Mouse (Mus musculus): ENCODE measurements at regions not wholly inside any gene's neighbourhood (a gene's known extent, or its start where the extent isn't known, plus 50 kb on each side); places are given as distances from the start of the nearest gene placed in this dataset.

DNA sequence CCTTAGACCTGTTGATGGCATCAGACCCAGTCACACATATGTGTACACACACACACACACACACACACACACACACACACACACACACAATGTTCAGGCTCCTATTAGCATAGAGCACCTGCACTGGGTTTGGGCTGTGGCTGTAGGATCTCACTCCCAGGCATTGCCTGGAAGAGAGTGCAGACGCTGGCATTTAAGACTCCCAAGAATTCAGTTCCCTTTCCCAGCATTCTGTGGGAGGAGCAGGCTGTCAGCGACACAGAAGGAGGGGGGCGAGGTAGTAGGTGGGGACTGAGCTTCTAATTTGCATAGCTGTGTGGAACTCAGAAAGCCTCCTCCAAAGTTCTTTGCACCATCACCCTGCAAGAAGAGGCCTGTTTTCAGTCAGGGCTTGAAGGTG, 374.2 kb upstream of the Fam49b start:
- peak; percentile 2 for DNase-seq (ENCODE audit: low spot score)

DNA sequence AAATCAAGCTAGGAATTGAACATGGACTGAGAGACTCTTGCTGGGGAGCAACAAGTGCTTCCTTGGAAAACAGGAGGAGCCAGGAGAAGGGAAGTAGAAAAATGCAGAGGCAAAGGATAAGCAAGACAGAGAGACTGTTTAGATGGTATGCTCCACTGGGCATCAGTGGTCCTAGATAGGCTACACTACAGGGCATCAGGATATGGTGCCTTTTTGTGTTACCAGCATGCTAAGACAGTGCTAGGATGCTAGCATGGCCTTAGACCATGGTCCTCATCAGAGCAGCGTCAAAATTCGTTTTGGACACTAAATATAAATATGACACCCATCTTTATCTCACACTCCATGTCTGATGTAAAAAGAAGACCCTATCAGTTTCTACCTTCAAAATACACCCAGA, 374.6 kb upstream of the Fam49b start:
- no peak for DNase-seq (ENCODE audit: low spot score)

DNA sequence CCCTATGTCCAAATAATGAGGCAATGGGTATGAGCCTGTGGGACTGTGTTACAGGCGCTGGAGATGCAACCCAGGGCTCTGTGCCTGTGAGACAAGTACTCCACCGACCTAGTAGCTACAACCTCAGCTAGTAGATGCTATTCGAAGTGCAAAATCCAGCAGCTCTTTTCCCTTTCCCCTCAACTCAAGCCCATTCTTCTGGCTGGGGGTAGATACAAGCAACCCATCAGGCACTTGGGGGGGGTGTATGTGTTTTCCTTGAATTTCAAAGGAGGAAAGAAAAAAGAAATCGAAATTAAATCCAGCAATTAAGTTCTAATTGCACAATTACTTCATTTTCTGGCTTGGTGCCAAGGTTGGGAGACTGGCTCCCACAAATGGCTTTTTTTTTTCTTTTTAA, 372.4 kb upstream of the Gm21798 start:
- no peak for DNase-seq (ENCODE audit: low spot score)

DNA sequence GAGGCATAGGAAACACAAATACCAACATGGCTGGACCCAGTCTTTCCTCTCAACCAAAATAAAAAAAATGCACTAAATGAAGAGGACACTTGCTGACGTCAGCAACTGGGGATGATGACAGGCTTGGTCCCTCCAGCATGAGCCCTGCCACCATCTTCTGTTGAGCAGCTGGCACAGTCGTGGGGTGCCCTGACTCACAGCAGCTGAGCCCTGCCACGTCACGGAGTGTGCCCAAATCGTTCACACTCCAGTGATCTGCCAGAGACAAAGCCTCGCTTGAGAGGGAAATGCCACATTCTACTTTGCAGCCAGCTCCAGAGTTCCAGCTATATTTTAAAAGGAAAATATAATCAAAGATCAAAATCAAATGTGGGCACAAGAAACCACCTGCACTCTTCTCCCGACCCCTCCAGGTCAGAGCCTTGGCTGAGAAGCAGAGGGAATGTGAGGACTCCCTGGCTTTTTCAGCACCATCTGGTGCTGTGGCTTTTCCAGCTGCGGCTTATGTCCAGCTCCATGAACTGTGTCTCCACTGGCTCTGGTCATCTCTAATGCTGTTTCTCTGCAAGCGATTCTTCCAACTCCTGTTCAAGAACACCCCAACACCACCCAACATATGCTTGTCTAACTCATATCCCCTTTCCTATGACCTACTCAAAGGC, 371.0 kb upstream of the Gm21798 start:
- no peak for DNase-seq (ENCODE audit: low spot score)

DNA sequence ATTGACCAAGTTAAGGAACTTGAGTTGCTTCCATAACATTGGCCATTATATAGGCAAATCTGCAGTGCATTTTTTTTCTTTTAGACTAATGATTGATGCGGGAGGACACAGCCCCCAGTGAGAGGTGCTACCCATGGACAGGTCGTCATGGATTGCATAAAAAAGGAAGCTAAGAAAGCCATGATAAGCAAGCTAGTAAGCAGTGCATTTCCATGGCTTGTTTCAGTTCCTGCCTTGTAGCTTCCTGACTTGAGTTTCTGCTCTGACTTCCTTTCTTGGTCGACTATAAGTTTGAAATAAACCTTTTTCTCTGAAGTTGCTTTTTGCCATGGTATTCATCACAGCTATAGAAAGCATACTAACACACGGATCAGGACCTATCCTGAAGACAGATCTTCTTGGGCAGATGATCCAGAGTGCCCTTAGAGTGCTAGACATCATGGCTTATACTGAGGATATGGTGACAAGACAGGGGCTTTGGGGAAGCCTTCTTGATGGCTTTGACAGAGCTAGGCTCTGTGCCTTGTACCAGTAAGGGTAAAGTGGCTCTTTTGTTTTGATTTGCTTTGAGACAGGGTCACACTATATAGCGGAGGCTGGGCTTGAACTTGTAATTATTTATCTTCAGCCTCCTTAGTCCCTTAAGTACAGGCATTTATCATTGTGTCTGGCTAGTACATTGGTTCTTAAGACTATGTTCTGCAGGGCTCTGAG, 370.1 kb upstream of the Gm21798 start:
- DNase-seq (ENCODE audit: low spot score), result no peak

DNA sequence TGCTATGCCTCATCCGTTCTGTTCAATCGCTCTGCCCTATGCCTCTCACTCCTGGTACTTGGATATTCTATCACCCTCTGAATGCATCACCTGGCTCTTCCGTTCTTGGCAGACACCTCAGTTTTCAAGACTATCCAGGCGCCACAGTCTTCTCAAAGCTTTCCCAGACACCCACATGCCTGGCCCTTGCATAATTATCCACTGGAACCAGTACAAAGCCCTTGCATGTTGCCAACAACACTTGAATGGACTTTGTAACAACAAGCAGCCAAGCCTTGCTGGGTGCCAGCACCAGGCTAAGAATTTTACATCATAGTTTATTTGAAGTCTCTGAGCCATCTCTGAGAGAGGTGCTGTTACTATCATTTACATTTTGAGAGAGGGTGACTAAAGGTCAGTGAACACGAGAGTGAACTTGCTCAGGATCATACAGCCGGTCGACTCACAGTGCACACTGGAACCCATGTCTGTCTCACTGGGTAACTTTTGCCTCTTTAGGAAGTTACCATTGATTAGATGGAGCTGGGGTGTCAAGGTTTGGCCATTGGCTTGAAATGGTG, 368.8 kb upstream of the Gm21798 start:
- DNase-seq (ENCODE audit: low spot score), result peak; percentile 29

DNA sequence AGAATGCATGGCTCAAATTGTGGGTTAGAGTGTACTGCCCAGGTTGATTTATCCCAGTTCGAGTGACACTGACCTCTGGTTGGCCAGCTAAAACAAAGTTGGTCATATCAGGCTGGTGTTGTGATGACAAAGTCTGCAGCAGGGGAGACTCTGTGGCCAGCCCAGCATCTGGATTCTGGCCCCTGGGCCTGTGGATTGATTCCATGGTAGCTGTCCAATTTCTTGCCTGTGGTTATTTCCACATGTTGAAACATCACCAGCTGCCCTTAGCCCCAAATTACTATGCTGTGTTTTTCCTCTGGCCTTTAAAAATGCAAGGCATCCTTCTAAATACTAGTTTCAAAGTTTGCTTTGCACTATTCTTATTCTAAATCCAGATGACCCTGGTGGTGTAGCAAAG, 346.8 kb upstream of the Gm21798 start:
- DNase-seq (ENCODE audit: low spot score), result peak; percentile 4

DNA sequence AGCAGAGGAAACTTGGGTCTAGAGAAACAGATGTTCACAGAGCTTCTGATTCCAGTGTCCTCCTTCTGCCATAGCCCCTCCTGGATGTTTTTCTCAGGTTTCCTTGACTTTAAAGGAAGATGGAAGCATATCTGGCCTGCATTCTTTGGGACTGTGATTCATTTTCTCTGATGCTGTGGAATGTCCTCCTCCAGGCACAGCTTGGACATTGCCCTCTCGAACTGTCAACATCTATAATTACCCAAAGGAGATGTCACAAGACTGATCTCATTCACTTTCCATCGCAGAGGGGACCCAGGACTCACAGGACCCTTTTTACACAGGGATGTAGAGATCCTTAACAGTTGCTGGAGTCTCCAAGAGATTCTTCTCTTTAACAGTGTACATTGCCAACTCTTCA, 345.9 kb upstream of the Gm21798 start:
- no peak for DNase-seq (ENCODE audit: low spot score)

DNA sequence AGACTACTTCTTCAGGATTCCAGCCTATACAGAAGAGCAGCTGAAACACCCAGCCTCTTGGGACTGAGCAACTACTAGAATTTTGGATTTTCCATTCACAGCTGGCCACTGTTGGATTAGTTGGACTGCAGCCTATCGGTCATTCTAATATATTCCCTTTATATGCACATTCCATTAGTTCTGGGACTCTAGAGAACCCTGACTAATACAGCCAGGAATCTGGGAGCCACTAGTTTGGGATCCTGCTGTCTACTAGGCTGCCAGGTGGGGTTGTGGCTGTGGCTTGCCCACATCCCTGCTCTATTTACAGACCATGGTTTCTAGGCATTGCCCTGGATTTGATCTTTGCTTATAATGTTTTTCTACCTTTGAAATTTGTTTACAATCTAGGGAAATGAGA, 343.3 kb upstream of the Gm21798 start:
- DNase-seq (ENCODE audit: low spot score), result no peak

DNA sequence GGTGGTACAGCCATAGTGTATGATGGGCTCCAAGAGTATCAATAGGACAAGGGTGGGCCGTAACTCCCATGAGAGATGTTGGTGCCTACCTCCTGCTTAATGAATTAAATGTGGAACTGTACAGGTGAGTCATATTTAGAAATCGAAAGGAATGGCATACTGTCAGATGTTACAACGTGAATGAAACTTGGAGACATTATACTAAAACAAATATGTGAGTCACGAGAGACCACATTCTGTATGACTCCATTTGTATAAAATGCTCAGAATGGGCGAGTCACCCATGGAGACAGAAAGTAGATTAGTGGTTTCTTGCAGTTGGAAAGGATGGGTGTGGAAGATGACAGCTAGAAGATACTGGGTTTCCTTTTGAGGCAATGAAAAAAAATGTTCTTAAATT, 340.4 kb upstream of the Gm21798 start:
- no peak for DNase-seq (ENCODE audit: low spot score)

DNA sequence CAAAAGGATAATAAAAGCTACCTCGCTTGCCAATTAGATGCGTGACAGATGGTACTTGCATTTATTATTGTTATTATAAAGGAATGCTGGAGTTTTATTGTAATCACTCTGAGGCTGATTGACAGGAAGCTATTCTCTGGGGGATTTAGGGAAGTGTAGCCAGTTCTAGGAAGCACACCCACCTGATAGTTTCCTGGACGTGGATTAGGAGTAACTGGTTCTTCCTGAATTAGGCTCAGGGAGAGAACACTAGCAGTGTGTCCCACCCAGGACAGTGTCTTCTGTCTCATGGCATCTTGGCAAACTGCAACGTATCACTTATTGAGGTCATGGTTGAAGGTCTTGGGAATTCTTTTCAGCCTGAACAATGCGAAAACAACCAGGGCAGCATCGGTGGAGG, 336.9 kb upstream of the Gm21798 start:
- no peak for DNase-seq (ENCODE audit: low spot score)

DNA sequence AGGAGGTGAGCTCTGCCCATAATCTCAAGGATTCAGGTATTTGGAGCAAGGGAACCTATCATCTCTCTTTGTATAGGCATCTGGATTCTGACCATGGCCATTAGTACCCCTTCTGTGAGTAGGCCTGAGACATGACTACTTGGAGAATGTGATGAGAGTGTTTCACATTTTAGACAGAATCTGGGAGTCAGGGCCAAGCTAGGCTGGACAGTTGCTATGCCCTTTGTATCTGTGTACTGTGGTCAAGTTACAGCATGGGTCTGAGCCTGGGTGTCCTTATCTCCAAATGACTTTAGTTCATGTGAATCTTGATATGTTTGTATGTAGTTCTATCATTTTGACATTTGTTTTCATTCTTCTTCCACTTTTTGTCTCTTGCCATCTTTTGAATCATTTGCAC, 336.3 kb upstream of the Gm21798 start:
- DNase-seq (ENCODE audit: low spot score), result no peak

DNA sequence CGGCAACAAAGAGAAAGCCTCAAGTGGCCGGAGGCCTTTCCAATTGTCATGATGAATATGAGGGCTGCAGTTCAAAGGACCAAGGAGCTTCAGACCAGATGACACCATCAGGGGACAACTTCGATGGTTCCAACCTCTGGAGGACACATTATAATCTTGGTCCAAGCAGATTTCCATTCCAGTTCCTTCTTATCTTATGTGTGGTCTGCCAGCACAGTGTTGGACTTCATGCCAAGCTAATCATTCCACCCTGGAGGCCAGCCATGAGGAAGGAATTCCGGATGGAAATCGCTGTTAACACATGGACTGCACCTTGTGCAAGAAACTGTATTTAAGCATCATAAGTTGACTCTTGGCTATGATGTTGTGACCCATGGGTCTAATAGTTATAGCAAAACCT, 334.5 kb upstream of the Gm21798 start:
- DNase-seq (ENCODE audit: low spot score), result peak; percentile 3

DNA sequence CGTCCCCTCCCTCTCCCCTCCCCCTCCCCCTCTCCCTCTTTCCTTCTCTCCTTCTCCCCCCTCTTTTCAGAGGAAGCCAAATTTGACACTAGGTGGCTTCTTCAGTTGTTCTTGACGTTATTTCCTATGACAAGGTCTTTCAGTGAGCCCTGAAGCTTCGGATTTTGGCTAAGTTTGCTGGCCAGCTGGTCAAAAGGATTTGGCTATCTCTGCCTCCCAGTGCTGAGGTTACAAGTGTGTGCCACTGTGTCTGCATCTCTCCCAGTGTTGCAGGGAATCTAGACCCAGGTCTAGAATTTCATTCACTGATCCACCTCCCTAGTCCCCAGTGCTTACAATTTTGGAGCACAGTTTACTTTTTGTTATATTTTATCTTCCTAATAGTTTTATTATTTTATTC, 329.7 kb upstream of the Gm21798 start:
- no peak for DNase-seq (ENCODE audit: low spot score)

DNA sequence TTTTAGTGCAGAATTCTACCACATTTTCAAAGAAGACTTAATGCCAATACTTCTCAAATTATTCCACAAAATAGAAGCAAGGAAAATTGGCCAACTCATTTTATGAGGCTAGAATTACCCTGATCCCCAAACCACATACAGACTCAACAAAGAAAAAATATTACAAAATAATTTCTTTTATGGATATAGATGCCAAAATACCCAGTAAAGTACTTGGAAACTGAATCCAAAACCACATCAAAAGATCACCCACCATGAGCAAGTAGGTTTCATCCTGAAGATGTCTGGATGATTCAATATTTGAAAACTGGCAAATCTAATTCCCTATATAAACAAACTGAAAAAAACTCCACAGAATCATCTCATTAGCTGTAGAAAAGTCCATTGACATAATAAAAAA, 316.7 kb upstream of the Gm21798 start:
- no peak for DNase-seq (ENCODE audit: low spot score)

DNA sequence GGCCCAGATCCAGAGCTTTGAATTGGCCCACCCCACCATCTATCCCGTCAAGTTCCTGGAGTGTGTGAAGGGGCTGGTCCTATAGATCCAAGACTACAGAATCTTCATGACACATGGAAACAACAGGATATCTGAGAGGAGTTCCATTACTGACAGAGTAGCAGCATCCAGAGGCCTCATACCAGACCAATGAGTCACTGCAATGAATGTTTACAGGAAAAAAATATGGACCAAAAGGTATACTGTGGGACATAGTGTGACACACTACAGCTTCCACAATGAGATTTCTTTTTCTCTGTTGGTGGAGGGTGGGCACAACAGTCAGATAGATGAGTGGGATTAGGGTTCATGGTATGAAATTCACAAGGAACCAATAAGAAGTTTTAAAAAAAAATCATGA, 316.0 kb upstream of the Gm21798 start:
- DNase-seq (ENCODE audit: low spot score), result no peak

DNA sequence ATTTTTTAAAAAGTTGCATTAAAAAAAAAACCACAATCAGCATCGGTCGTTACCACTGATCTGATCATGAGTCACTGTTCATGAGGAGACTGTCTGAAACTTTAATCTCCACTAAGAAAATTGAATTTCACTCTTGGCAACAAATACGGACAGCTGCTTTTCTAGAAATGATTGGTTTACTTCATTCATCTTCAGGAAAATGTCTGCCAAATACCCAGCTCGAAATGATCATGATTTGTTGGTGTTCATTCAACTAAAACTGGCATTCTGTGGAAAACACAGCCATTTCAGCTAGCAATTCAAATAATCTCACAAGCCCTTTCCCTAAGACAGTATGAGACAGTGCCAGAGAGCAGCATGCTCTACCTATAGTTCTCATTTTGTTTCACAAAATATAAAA, 312.7 kb upstream of the Gm21798 start:
- DNase-seq (ENCODE audit: low spot score), result no peak

DNA sequence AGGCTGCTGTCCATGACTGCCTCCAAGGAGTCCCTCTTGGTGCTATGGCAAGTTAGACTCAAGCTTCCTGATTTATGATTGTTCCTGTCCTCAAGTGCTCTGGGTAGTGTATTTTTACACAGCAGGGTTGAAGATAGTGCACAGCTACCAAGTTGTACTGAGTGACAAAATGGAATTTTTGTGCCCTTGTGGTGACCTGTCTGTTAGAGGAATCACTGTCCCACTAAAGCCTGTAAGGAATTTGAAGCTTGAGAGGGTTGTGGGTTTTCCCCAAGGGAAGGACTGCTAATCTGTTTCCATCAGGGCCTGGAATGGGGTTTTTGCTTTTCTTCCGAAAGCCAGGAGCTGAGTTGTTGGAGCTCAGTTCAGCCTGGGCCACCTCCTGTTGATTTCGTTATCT, 306.8 kb upstream of the Gm21798 start:
- no peak for DNase-seq (ENCODE audit: low spot score)

DNA sequence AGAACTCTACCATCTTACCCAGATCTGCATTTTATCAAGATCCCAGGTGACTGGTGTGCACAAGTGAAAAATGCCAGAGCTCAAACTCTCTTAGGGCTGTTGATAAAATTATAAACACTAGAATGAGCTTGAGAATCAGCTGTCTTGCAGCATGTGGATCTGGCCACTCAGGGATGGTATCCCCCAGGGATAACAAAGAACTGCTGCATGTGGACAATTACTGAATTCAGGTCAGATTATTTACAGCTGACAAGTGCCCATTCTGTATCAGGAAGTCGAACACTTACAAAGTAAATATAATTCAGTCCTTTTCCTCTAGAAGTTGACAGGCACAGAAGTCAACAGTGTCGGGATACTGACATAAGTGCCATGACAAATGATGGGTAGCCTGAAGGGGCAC, 306.3 kb upstream of the Gm21798 start:
- no peak for DNase-seq (ENCODE audit: low spot score)

DNA sequence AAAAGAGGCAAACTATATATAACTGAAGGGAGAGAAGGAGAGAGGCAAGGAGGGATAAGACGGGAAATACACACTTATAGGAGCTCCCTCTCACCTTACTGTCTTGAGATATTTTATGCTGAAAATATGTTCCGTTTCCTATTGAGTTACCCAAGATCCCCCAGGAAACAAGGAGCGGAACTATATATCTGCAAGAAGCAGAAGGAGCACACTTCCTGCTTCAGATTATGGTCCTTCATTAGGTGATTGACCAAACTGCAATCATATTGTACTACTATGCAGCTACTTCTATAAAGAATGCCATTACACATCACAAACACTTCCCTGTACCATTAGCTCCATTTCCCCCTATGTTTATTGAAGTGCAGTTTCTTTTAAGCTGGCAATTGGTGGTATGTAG, 304.9 kb upstream of the Gm21798 start:
- no peak for DNase-seq (ENCODE audit: low spot score)

DNA sequence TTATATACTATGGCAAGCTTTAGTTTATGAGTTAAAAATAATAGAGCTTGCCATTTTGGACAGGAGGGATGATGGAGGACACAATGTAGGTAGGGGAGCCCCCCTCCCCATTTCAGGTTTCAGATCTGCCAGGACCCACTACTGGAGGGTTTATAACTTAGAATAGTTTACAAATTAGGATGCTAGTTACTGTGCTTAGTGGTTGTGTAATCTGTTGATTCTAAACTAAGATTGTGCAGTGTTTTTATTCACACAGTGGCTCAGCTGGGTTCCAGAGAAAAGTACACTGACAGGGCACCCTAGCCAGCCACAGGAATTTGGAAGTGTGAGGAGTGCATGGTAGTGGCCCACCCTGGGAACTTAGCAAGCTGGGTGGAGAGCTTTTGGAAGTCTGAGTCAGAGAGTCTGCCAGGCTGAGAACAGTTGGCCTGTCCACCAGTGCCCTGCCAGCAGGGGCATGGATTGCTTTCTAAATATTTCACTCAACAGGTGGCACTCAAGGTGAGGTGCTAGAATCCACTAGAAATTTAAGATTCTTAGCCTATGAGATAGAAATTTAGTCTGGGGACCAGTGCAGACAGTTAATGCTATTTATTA, 303.9 kb upstream of the Gm21798 start:
- no peak for DNase-seq (ENCODE audit: low spot score)

DNA sequence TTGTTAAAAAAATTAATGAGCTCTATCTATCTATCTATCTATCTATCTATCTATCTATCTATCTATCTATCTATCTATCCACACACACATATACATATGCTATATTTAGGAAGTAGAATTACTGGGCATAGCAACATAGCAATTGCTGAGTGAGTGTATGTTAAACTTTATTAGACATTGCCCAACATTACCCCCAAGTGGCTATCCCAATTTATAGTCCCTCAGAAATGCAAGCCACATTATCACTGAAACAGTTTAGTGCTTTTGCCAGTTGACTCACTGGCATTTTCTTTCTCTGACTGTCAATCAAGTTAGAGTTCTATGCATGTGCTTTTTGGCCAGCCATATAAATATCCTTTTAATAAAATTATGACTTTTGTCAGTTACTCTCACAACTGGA, 302.3 kb upstream of the Gm21798 start:
- DNase-seq (ENCODE audit: low spot score), result no peak

DNA sequence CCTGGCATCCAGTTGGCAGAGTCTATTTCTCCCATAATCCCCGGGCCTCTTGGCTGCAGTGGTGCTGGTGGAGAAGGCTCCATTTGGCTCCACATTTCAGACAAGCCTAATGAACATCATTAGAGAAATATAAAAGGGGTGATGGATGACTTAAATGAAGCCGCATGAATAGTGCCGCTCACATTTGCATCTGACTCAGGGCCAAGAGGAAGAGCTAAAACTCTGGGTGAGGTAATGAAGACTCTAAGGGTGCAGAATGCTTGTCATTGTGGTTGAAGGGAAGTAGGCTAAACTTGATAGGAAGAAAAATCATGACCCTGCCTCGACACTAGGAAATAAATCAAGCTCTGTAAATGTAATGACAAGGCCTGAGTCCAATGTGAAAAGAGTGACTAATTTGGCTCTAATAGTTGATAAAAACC, 298.3 kb upstream of the Gm21798 start:
- no peak for DNase-seq (ENCODE audit: low spot score)

Measured in lung, postnatal 25 days (tissue).